Mouse (Mus musculus) liver, embryonic 13.5 days (tissue): ENCODE results near the gene Slc6a20b. TPM values are rescaled to one million over a fixed set of nuclear protein-coding genes. Genes with fewer than 3 reads are reported as not detected.

Experiments used
- ATAC-seq: fragments of 200-750 bp; cut with Nextera tagmentation; 2 replicates; pipeline ENCODE4 v1.8.0; 2017; ENCODE audit warnings: low read depth, mild to moderate bottlenecking, moderate number of reproducible peaks, moderate library complexity
- DNase-seq: peaks from one replicate; pipeline ENCODE4 v3.0.0; 2022
- H3K27ac ChIP-seq: fragments of 300-500 bp; sonication (generic); 2 replicates; pipeline ENCODE4 v1.5.1; 2015; ENCODE audit warnings: moderate library complexity, mild to moderate bottlenecking, inconsistent platforms
- H3K27me3 ChIP-seq: fragments of 300-500 bp; sonication (generic); 2 replicates; pipeline ENCODE4 v1.6.1; 2015; ENCODE audit warnings: mild to moderate bottlenecking, inconsistent platforms
- H3K36me3 ChIP-seq: fragments of 300-500 bp; sonication (generic); 2 replicates; pipeline ENCODE4 v1.6.1; 2015; ENCODE audit warnings: mild to moderate bottlenecking, inconsistent platforms
- H3K4me1 ChIP-seq: fragments of 300-500 bp; sonication (generic); replicated peaks from 2 replicates; pipeline ENCODE4 v1.6.1; 2015; ENCODE audit warnings: inconsistent platforms
- H3K4me2 ChIP-seq: fragments of 300-500 bp; sonication (generic); 2 replicates; pipeline ENCODE4 v1.6.1; 2015; ENCODE audit warnings: inconsistent platforms, mild to moderate bottlenecking, moderate library complexity
- H3K4me3 ChIP-seq: fragments of 300-500 bp; sonication (generic); replicated peaks from 2 replicates; pipeline ENCODE4 v1.5.1; 2015; ENCODE audit warnings: mild to moderate bottlenecking, inconsistent platforms
- H3K9ac ChIP-seq: fragments of 300-500 bp; sonication (generic); 2 replicates; pipeline ENCODE4 v1.6.1; 2015; ENCODE audit warnings: mild to moderate bottlenecking, inconsistent platforms
- H3K9me3 ChIP-seq: fragments of 300-500 bp; sonication (generic); replicated peaks from 2 replicates; pipeline ENCODE4 v1.6.1; 2016; ENCODE audit warnings: inconsistent platforms
- WGBS: fragments of 180-500 bp; shearing (Covaris S2); methylation state at CpG from one replicate; pipeline ENCODE4 v1.1.7; 2015; ENCODE audit not compliant: insufficient replicate concordance; 5-methylcytosine and 5-hydroxymethylcytosine counted together
- polyA plus RNA-seq: library from polyadenylated mRNA; unstranded; fragments of >200 nt; fragmentation: Nextera tagmentation; extraction: Ambion mirVana; gene quantifications from 2 replicates; pipeline ENCODE4 v1.2.1, GENCODE M21; 2015

Gene Slc6a20b
- polyA plus RNA-seq, 1 experiment from 2014 or later, result 0.07 TPM

DNA sequence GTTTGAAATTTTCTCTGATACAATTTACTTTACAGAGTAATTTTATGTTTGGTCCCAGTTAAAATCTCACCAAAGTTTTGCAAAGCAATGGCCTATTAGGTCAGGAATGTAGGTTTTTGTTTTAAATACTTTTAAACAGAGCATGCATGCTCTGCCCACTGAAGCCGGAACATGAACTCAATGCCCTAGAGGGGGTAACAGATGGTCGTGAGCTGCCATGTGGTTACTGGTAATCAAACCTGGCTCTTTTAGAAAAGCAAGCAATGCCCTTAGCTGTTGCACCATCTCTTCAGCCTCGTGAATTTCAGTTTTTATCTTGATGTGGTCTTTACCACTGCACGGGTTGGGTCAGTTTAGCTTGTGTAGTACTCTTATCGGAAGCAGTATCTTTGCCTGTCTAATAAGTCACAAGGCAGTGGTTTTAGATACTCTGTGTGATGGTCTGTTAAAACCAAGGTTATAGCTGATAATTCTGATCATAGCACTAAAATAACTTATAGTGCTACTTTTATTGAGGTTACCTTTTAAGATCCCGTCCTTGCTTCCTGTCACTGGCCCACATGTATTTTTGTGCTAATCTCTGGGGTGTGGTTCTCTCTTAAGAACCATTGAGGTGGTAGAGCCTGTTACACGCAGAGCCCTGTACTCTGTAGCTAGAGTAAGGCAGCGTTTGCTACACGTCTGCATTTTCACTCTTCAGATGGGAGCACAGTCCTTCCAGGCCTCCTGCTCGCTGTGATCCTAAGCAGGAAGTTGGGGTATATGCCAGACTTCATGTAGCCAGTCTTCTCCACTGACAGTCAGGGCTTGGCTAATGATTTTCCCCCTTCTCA lies 54.8 kb downstream of the Slc6a20b start:
- H3K4me2 ChIP-seq, result no peak overlapping the region
- peaks cover 33% of the 10 kb centered on the region for H3K36me3 ChIP-seq
- no peak overlapping the region for H3K4me3 ChIP-seq
- 61% methylated on average over 10 of the region's 10 CpGs for WGBS
- H3K27me3 ChIP-seq, result no peaks in the 10 kb centered on the region
- H3K9ac ChIP-seq, result no peak overlapping the region
- H3K4me1 ChIP-seq, result no peaks in the 10 kb centered on the region; the same call in 1 of the 2 replicates
- ATAC-seq (no peak), DNase-seq (no peak)
- no peaks in the 10 kb centered on the region for H3K9me3 ChIP-seq
- H3K27ac ChIP-seq, result no peak overlapping the region

DNA sequence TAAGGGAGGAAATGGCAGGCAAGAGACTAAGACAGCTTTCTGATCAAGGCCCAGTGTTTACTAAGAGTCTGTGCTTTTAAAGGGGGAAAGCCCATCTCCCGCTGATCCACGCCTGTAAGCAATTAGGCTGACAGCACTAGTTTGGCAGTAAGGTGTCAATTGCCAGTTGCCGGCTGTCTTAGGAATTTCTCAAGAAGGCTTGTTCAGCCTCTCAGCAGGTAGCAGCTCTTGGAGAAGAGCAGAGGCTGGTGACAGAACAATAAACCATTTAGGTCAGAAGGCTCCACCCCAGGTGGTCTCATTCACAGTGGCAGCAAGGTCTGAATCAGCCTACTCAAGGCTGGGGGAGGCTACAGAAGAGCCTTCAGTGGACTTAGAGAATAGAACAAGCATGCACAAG lies 77.8 kb downstream of the Slc6a20b start:
- no peak overlapping the region for H3K9ac ChIP-seq
- ATAC-seq (no peak), DNase-seq (no peak)
- H3K4me1 ChIP-seq, result 0 out of 2 replicates have a peak, but pooled peaks cover 3% of the 10 kb centered on the region
- no peaks in the 10 kb centered on the region for H3K27me3 ChIP-seq
- H3K36me3 ChIP-seq, result peaks cover 57% of the 10 kb centered on the region
- H3K9me3 ChIP-seq, result no peaks in the 10 kb centered on the region
- H3K27ac ChIP-seq, result no peak overlapping the region
- WGBS, result 82% methylated on average over 3 of the region's 3 CpGs
- no peak overlapping the region for H3K4me2 ChIP-seq
- H3K4me3 ChIP-seq, result no peak overlapping the region

Other genes starting within 250 kb of the Slc6a20b start
- 21.5 and 25.8 TPM in 2 replicates for gene Limd1, start 153.9 kb downstream of the Slc6a20b start, polyA plus RNA-seq
- 27.3 and 37.3 TPM in 2 replicates for gene Sacm1l, start 102.8 kb downstream of the Slc6a20b start, polyA plus RNA-seq
- gene Ccr9, start 45.9 kb upstream of the Slc6a20b start, polyA plus RNA-seq, result 0.39 and 0.46 TPM in 2 replicates
- 0.98 and 1.2 TPM in 2 replicates for gene Slc6a20a, start 46.3 kb upstream of the Slc6a20b start, polyA plus RNA-seq
- 20.7 and 26.6 TPM in 2 replicates for gene Lztfl1, start 85.1 kb upstream of the Slc6a20b start, polyA plus RNA-seq
- gene Cxcr6, start 173.9 kb upstream of the Slc6a20b start, polyA plus RNA-seq, result 0.08 and 0.15 TPM in 2 replicates
- gene Fyco1, start 219.3 kb upstream of the Slc6a20b start, polyA plus RNA-seq, result 3.4 and 3.8 TPM in 2 replicates
- not detected in 2 replicates for gene Xcr1, start 229.5 kb upstream of the Slc6a20b start, polyA plus RNA-seq